Mouse (Mus musculus): Measurements from ENCODE around the gene Nt5e. TPM values are rescaled to one million over a fixed set of nuclear protein-coding genes. Genes with fewer than 3 reads are reported as not detected.
A peak's percentile ranks its signal among the peaks of the same experiment; 100 is the strongest.

The Nt5e gene
- polyA plus RNA-seq, 1 experiment from 2014 or later = 5.8 TPM

- 86% methylated on average over 5 of the region's 5 CpGs for WGBS
Observed at GRCm38 (mm10) chr9:88388826-88389225, 61.8 kb downstream of the Nt5e start.

DNA sequence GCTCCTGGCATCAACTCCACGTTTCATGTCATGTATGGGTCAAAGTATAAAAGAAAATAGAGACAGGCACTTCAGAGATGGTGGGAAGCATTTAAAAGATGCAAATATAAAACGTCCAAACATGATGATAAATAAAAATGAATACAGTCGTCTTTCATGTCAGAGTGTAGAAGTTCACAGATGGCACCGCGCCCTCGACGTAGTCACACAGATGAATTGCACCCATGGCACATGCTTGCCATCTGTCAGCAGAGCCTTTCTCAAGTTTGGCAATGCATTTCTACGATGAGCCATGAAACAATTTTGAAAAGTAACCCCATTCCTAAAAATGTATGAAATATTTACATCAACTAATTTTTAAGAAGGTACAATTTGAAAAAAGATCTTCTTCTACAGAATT lies 67.9 kb downstream of the Nt5e start:
- ATAC-seq (ENCODE audit: insufficient number of reproducible peaks, low FRiP score) = no peak
- no peak overlapping the region for H3K27ac ChIP-seq (ENCODE audit: poor library complexity, severe bottlenecking)
- no peak overlapping the region for H3K9ac ChIP-seq
- no peaks in the 10 kb centered on the region for H3K9me3 ChIP-seq (replicated peaks)
- H3K27me3 ChIP-seq (replicated peaks) = no peaks in the 10 kb centered on the region
- H3K4me2 ChIP-seq = no peak overlapping the region
- H3K4me3 ChIP-seq = no peak overlapping the region
- peaks cover 49% of the 10 kb centered on the region for H3K36me3 ChIP-seq
- 85% methylated on average over 8 of the region's 8 CpGs for WGBS
- no peaks in the 10 kb centered on the region for H3K4me1 ChIP-seq (replicated peaks)

More at GRCm38 (mm10) chr9:88388826-88389225, 61.8 kb downstream of the Nt5e start:
- Histone ChIP-seq H3K36me3 (peaks cover 53% of the 10 kb centered on the region), H3K4me1 (replicated peaks) (no peaks in the 10 kb centered on the region), H3K4me3 (no peak overlapping the region), H3K9ac (no peak overlapping the region), H3K27ac (ENCODE audit: poor library complexity, severe bottlenecking) (no peak overlapping the region), H3K4me2 (no peak overlapping the region), H3K9me3 (replicated peaks) (no peaks in the 10 kb centered on the region), H3K27me3 (replicated peaks) (no peaks in the 10 kb centered on the region)
- ATAC-seq (ENCODE audit: insufficient number of reproducible peaks, low FRiP score) = no peak

GRCm38 (mm10) chr9:88398461-88398860 lies 71.5 kb downstream of the Nt5e start:
- no peak overlapping the region for H3K27ac ChIP-seq (ENCODE audit: poor library complexity, severe bottlenecking)
- no peak overlapping the region for H3K4me2 ChIP-seq
- no peaks in the 10 kb centered on the region for H3K4me1 ChIP-seq (replicated peaks)
- H3K9ac ChIP-seq = no peak overlapping the region
- ATAC-seq (ENCODE audit: insufficient number of reproducible peaks, low FRiP score) = no peak
- no peaks in the 10 kb centered on the region for H3K9me3 ChIP-seq (replicated peaks)
- 65% methylated on average over 1 of the region's 1 CpGs for WGBS
- peaks cover 43% of the 10 kb centered on the region for H3K36me3 ChIP-seq
- H3K4me3 ChIP-seq = no peak overlapping the region
- no peaks in the 10 kb centered on the region for H3K27me3 ChIP-seq (replicated peaks)

GRCm38 (mm10) chr9:88404088-88404487 lies 77.1 kb downstream of the Nt5e start:
- Histone ChIP-seq H3K4me1 (replicated peaks) (no peaks in the 10 kb centered on the region), H3K4me2 (peak overlapping the region; percentile 10; the same call in 1 of the 2 replicates), H3K27me3 (replicated peaks) (no peaks in the 10 kb centered on the region), H3K9me3 (replicated peaks) (no peaks in the 10 kb centered on the region), H3K9ac (no peak overlapping the region), H3K36me3 (peaks cover 31% of the 10 kb centered on the region), H3K27ac (ENCODE audit: poor library complexity, severe bottlenecking) (0 out of 2 replicates have a peak overlapping the region, but pooled peaks have one; percentile 21), H3K4me3 (no peak overlapping the region)
- WGBS = 50% methylated on average over 10 of the region's 10 CpGs
- no peak for ATAC-seq (ENCODE audit: insufficient number of reproducible peaks, low FRiP score)

- Histone ChIP-seq H3K9ac (no peak overlapping the region), H3K27me3 (replicated peaks) (no peaks in the 10 kb centered on the region), H3K4me2 (no peak overlapping the region), H3K4me1 (replicated peaks) (no peaks in the 10 kb centered on the region), H3K4me3 (no peak overlapping the region), H3K27ac (ENCODE audit: poor library complexity, severe bottlenecking) (no peak overlapping the region), H3K9me3 (replicated peaks) (no peaks in the 10 kb centered on the region), H3K36me3 (peaks cover 35% of the 10 kb centered on the region)
- ATAC-seq (ENCODE audit: insufficient number of reproducible peaks, low FRiP score) = no peak
- WGBS = 63% methylated on average over 6 of the region's 6 CpGs
Observed at GRCm38 (mm10) chr9:88404515-88404914, 77.5 kb downstream of the Nt5e start.

DNA sequence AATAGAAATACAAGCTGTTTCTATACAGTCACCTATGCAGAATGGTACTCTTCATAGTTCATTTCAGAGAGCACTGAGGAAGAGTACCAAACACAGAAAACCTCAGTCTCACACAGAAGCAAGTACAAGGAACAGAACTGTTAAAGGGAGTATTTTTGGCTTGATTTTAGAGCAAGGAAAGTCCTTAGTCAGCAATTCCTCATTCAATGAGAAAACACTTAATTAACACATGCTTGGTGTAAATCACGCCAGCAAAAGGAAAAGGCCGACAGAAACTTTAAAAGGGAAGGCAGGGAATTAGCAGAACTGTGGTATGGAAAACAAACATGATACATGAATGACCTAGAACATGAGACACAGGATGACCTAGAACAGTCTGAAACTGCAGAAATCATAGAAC lies 83.0 kb downstream of the Nt5e start:
- H3K27me3 ChIP-seq (replicated peaks) = no peaks in the 10 kb centered on the region

DNA sequence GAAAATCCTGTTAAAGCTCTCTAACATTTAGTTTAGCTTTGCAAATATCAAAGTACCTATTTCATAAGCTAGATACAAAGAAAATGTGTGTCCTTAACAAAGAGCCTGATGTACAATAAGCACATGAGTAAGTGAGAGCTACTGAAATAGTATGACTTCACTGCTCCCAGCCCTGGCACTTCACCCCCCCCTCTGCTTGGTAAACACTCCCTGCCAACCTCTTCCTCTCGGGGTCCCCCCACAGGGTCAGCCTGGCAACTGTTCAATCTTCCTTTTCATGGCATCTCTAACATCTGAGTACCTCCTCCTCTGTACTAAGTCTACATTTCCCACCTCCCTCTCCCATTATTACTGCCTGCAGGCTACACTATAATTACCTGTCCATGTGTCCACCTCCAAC lies 89.8 kb downstream of the Nt5e start:
- H3K9me3 ChIP-seq (replicated peaks) = no peaks in the 10 kb centered on the region
- 100% methylated on average over 1 of the region's 1 CpGs for WGBS
- H3K4me2 ChIP-seq = no peak overlapping the region
- H3K4me1 ChIP-seq (replicated peaks) = no peaks in the 10 kb centered on the region
- H3K36me3 ChIP-seq = peaks cover 39% of the 10 kb centered on the region
- H3K4me3 ChIP-seq = no peak overlapping the region
- no peak overlapping the region for H3K27ac ChIP-seq (ENCODE audit: poor library complexity, severe bottlenecking)
- no peak overlapping the region for H3K9ac ChIP-seq
- H3K27me3 ChIP-seq (replicated peaks) = no peaks in the 10 kb centered on the region
- no peak for ATAC-seq (ENCODE audit: insufficient number of reproducible peaks, low FRiP score)

More for the DNA sequence above, 83.0 kb downstream of the Nt5e start:
- H3K9me3 ChIP-seq (replicated peaks) = no peaks in the 10 kb centered on the region
- no peak for ATAC-seq (ENCODE audit: insufficient number of reproducible peaks, low FRiP score)
- no peak overlapping the region for H3K27ac ChIP-seq (ENCODE audit: poor library complexity, severe bottlenecking)
- 80% methylated on average over 2 of the region's 2 CpGs for WGBS
- H3K36me3 ChIP-seq = peaks cover 34% of the 10 kb centered on the region
- H3K4me2 ChIP-seq = no peak overlapping the region
- H3K4me3 ChIP-seq = no peak overlapping the region
- no peak overlapping the region for H3K9ac ChIP-seq
- H3K4me1 ChIP-seq (replicated peaks) = no peaks in the 10 kb centered on the region

Other genes starting within 250 kb of the Nt5e start
- gene Snx14, start 111.8 kb downstream of the Nt5e start, polyA plus RNA-seq (2016; fragmentation: Nextera tagmentation; extraction: Ambion mirVana) = 32.2 and 33.5 TPM in 2 replicates
- gene Gm20537, start 129.4 kb downstream of the Nt5e start, polyA plus RNA-seq (2016; fragmentation: Nextera tagmentation; extraction: Ambion mirVana) = 0.98 TPM in 1 of 2 replicates, not detected in the other
- gene Syncrip, start 155.4 kb downstream of the Nt5e start, polyA plus RNA-seq (2016; fragmentation: Nextera tagmentation; extraction: Ambion mirVana) = 67.7 and 74.2 TPM in 2 replicates
- gene Zfp949, start 220.8 kb downstream of the Nt5e start, polyA plus RNA-seq (2016; fragmentation: Nextera tagmentation; extraction: Ambion mirVana) = 5.9 and 6.9 TPM in 2 replicates

Measured in heart, embryonic 12.5 days (tissue).